Mouse (Mus musculus) limb, embryonic 14.5 days (tissue): ENCODE measurements around the gene Rrp1b. TPM values are rescaled to one million over a fixed set of nuclear protein-coding genes. Genes with fewer than 3 reads are reported as not detected.
"Not testable (repeated sequence)": the region's sequence is repeated elsewhere in the genome, so short reads cannot be mapped to it uniquely, and the experiment has no call there.

Experiments
- ATAC-seq: fragments of 200-750 bp; cut with Nextera tagmentation; 2 replicates; pipeline ENCODE4 v1.8.0; 2017; ENCODE audit warnings: low read depth, moderate number of reproducible peaks, moderate TSS enrichment; ENCODE audit not compliant: low FRiP score
- DNase-seq: peaks from one replicate; pipeline ENCODE4 v3.0.0-alpha.2; 2015; ENCODE audit warnings: low spot score
- H3K27ac ChIP-seq: fragments of 300-500 bp; sonication (generic); replicated peaks from 2 replicates; pipeline ENCODE4 v1.5.1; 2014; ENCODE audit warnings: low read depth, mild to moderate bottlenecking, low read length, moderate library complexity, mixed read lengths
- H3K27me3 ChIP-seq: fragments of 300-500 bp; sonication (generic); 2 replicates; pipeline ENCODE4 v1.6.1; 2014; ENCODE audit warnings: low read length, mixed read lengths; ENCODE audit not compliant: control insufficient read depth, insufficient read depth
- H3K36me3 ChIP-seq: fragments of 300-500 bp; sonication (generic); 2 replicates; pipeline ENCODE4 v1.6.1; 2014; ENCODE audit warnings: mild to moderate bottlenecking, low read length, moderate library complexity, mixed read lengths; ENCODE audit not compliant: control insufficient read depth, insufficient read depth
- H3K4me1 ChIP-seq: fragments of 300-500 bp; sonication (generic); 2 replicates; pipeline ENCODE4 v1.6.1; 2014; ENCODE audit warnings: antibody characterized with exemption, low read length, mixed read lengths; ENCODE audit not compliant: control insufficient read depth, insufficient read depth
- H3K4me2 ChIP-seq: fragments of 300-500 bp; sonication (generic); replicated peaks from 2 replicates; pipeline ENCODE4 v1.6.1; 2014; ENCODE audit warnings: low read depth, mild to moderate bottlenecking, low read length, moderate library complexity; ENCODE audit not compliant: severe bottlenecking
- H3K4me3 ChIP-seq: fragments of 300-500 bp; sonication (generic); replicated peaks from 2 replicates; pipeline ENCODE4 v1.5.1; 2014; ENCODE audit warnings: low read length
- H3K9ac ChIP-seq: fragments of 300-500 bp; sonication (generic); 2 replicates; pipeline ENCODE4 v1.6.1; 2014; ENCODE audit warnings: mild to moderate bottlenecking, low read depth, low read length, moderate library complexity; ENCODE audit not compliant: severe bottlenecking
- H3K9me3 ChIP-seq: fragments of 300-500 bp; sonication (generic); 2 replicates; pipeline ENCODE4 v1.6.1; 2016; ENCODE audit warnings: low read length; ENCODE audit not compliant: control insufficient read depth
- POLR2A ChIP-seq: fragments of 200-500 bp; IDR thresholded peaks from 2 replicates; pipeline ENCODE4 v1.8.0; 2012; ENCODE audit warnings: inconsistent platforms, mild to moderate bottlenecking, moderate library complexity, borderline replicate concordance; ENCODE audit not compliant: insufficient read depth, insufficient read length; ENCODE audit errors: extremely low read depth
- WGBS: fragments of 180-500 bp; shearing (Covaris S2); extraction: QIAGEN DNeasy Blood & Tissue Kit; methylation state at CpG from one replicate; pipeline ENCODE4 v1.1.7; 2014; 5-methylcytosine and 5-hydroxymethylcytosine counted together
- polyA plus RNA-seq, 2 experiments: library from polyadenylated mRNA; depleted of rRNA in 1 of 2; stranded (reverse) in 1 of 2; unstranded in 1 of 2; fragments of >200 nt; fragmentation: Nextera tagmentation in 1 of 2; extraction: Ambion mirVana in 1 of 2; gene quantifications; 2 replicates each; pipeline versions ENCODE4 v1.2.1 to v1.2.3; 2012 to 2014

Gene Rrp1b
- polyA plus RNA-seq, 2 experiments = 36.2 to 57.4 TPM

- Histone ChIP-seq H3K4me1 (0 out of 2 replicates have a peak, but pooled peaks cover 4% of the 10 kb centered on the region), H3K27me3 (peaks cover 13% of the 10 kb centered on the region; the same call in 1 of the 2 replicates), H3K36me3 (no peaks in the 10 kb centered on the region), H3K4me2 (no peak overlapping the region), H3K27ac (no peak overlapping the region), H3K9ac (no peak overlapping the region), H3K4me3 (no peak overlapping the region), H3K9me3 (no peaks in the 10 kb centered on the region)
- TF ChIP-seq POLR2A = no peak
- DNase-seq = no peak
- 50% methylated on average over 1 of the region's 1 CpGs for WGBS
- no peak for ATAC-seq
Measured at GRCm38 (mm10) chr17:32097676-32098075, 61.8 kb downstream of the Rrp1b start.

GRCm38 (mm10) chr17:32098905-32099304 lies 63.0 kb downstream of the Rrp1b start:
- H3K27ac ChIP-seq, H3K4me2 ChIP-seq, H3K4me3 ChIP-seq, H3K4me1 ChIP-seq, H3K9me3 ChIP-seq, ATAC-seq, H3K9ac ChIP-seq, DNase-seq, H3K36me3 ChIP-seq: not testable (repeated sequence)
- WGBS = 86% methylated on average over 5 of the region's 6 CpGs
- H3K27me3 ChIP-seq = peaks cover 13% of the 10 kb centered on the region; the same call in 1 of the 2 replicates

- ATAC-seq (no peak), DNase-seq (no peak)
- H3K9ac ChIP-seq = peak overlapping the region; percentile 57
- no peaks in the 10 kb centered on the region for H3K9me3 ChIP-seq
- 0 out of 2 replicates have a peak, but pooled peaks cover 4% of the 10 kb centered on the region for H3K4me1 ChIP-seq
- H3K4me3 ChIP-seq = peak overlapping the region; percentile 49
- peak overlapping the region; percentile 90 for H3K4me2 ChIP-seq
- WGBS = 32% methylated on average over 8 of the region's 8 CpGs
- H3K27ac ChIP-seq = no peak overlapping the region
- no peak for TF ChIP-seq POLR2A
- peaks cover 13% of the 10 kb centered on the region; the same call in 1 of the 2 replicates for H3K27me3 ChIP-seq
- H3K36me3 ChIP-seq = no peaks in the 10 kb centered on the region
Measured at GRCm38 (mm10) chr17:32099574-32099942, 63.7 kb downstream of the Rrp1b start.

GRCm38 (mm10) chr17:32099943-32100586 lies 64.2 kb downstream of the Rrp1b start:
- no peak overlapping the region for H3K27ac ChIP-seq
- H3K4me1 ChIP-seq = 0 out of 2 replicates have a peak, but pooled peaks cover 4% of the 10 kb centered on the region
- H3K36me3 ChIP-seq = no peaks in the 10 kb centered on the region
- no peaks in the 10 kb centered on the region for H3K9me3 ChIP-seq
- peak overlapping the region; percentile 90 for H3K4me2 ChIP-seq
- DNase-seq (peak; percentile 51), ATAC-seq (peak; percentile 78)
- peak overlapping the region; percentile 49 for H3K4me3 ChIP-seq
- H3K27me3 ChIP-seq = peaks cover 13% of the 10 kb centered on the region; the same call in 1 of the 2 replicates
- under 1% methylated on average over 41 of the region's 44 CpGs for WGBS
- TF ChIP-seq POLR2A = no peak
- H3K9ac ChIP-seq = peak overlapping the region; percentile 57

GRCm38 (mm10) chr17:32103054-32103453 lies 67.2 kb downstream of the Rrp1b start:
- H3K9me3 ChIP-seq = no peaks in the 10 kb centered on the region
- 0 out of 2 replicates have a peak, but pooled peaks cover 4% of the 10 kb centered on the region for H3K4me1 ChIP-seq
- no peak for ATAC-seq
- H3K27me3 ChIP-seq = peaks cover 13% of the 10 kb centered on the region; the same call in 1 of the 2 replicates
- 17% methylated on average over 4 of the region's 4 CpGs for WGBS
- H3K9ac ChIP-seq = no peak overlapping the region
- no peak overlapping the region for H3K27ac ChIP-seq
- DNase-seq = no peak
- H3K36me3 ChIP-seq = no peaks in the 10 kb centered on the region
- no peak overlapping the region for H3K4me3 ChIP-seq
- TF ChIP-seq POLR2A = no peak
- no peak overlapping the region for H3K4me2 ChIP-seq
